Mouse (Mus musculus) forebrain, embryonic 11.5 days (tissue): Measurements from ENCODE around the gene Son. TPM values are rescaled to one million over a fixed set of nuclear protein-coding genes. Genes with fewer than 3 reads are reported as not detected.

Experiments used
- ATAC-seq: fragments of 200-750 bp; cut with Nextera tagmentation; replicated peaks from 2 replicates; pipeline ENCODE4 v1.8.0; 2017; ENCODE audit warnings: moderate TSS enrichment; ENCODE audit not compliant: low FRiP score
- DNase-seq: peaks from one replicate; pipeline ENCODE4 v3.0.0-alpha.2; 2017; ENCODE audit warnings: low spot score
- H3K27ac ChIP-seq: fragments of 300-500 bp; sonication (generic); 2 replicates; pipeline ENCODE4 v1.5.1; 2014; ENCODE audit warnings: low read depth, low read length
- H3K27me3 ChIP-seq: fragments of 300-500 bp; sonication (generic); 2 replicates; pipeline ENCODE4 v1.6.1; 2014; ENCODE audit warnings: mild to moderate bottlenecking, low read length, mixed read lengths; ENCODE audit not compliant: control insufficient read depth, insufficient read depth
- H3K36me3 ChIP-seq: fragments of 300-500 bp; sonication (generic); 2 replicates; pipeline ENCODE4 v1.6.1; 2014; ENCODE audit warnings: mild to moderate bottlenecking, low read length, moderate library complexity, mixed read lengths; ENCODE audit not compliant: control insufficient read depth, insufficient read depth
- H3K4me1 ChIP-seq: fragments of 300-500 bp; sonication (generic); replicated peaks from 2 replicates; pipeline ENCODE4 v1.6.1; 2014; ENCODE audit warnings: low read length, mixed read lengths; ENCODE audit not compliant: control insufficient read depth, insufficient read depth
- H3K4me2 ChIP-seq: fragments of 300-500 bp; sonication (generic); 2 replicates; pipeline ENCODE4 v1.6.1; 2014; ENCODE audit warnings: low read depth, mild to moderate bottlenecking, low read length, moderate library complexity, mixed read lengths; ENCODE audit not compliant: severe bottlenecking
- H3K4me3 ChIP-seq: fragments of 300-500 bp; sonication (generic); 2 replicates; pipeline ENCODE4 v1.5.1; 2014; ENCODE audit warnings: low read depth, low read length
- H3K9ac ChIP-seq: fragments of 300-500 bp; sonication (generic); 2 replicates; pipeline ENCODE4 v1.6.1; 2014; ENCODE audit warnings: low read length
- H3K9me3 ChIP-seq: fragments of 300-500 bp; sonication (generic); 2 replicates; pipeline ENCODE4 v1.6.1; 2016; ENCODE audit warnings: low read length, mixed read lengths; ENCODE audit not compliant: control insufficient read depth
- WGBS: fragments of 180-500 bp; shearing (Covaris S2); extraction: QIAGEN DNeasy Blood & Tissue Kit; methylation state at CpG from one replicate; pipeline ENCODE4 v1.1.7; 2014; 5-methylcytosine and 5-hydroxymethylcytosine counted together
- polyA plus RNA-seq: library from polyadenylated mRNA; unstranded; fragments of >200 nt; fragmentation: Nextera tagmentation; extraction: Ambion mirVana; gene quantifications from 2 replicates; pipeline ENCODE4 v1.2.1, GENCODE M21; 2014

Son gene
- polyA plus RNA-seq, 1 experiment from 2014 or later: 150 TPM

- H3K36me3 ChIP-seq: no peaks in the 10 kb centered on the region
- 73% methylated on average over 11 of the region's 11 CpGs for WGBS
- no peak overlapping the region for H3K27ac ChIP-seq
- no peaks in the 10 kb centered on the region for H3K4me1 ChIP-seq
- DNase-seq: no peak
- no peaks in the 10 kb centered on the region for H3K9me3 ChIP-seq
- no peak overlapping the region for H3K4me3 ChIP-seq
- ATAC-seq: no peak
- H3K27me3 ChIP-seq: no peaks in the 10 kb centered on the region
- no peak overlapping the region for H3K4me2 ChIP-seq
- no peak overlapping the region for H3K9ac ChIP-seq
These were observed 36.1 kb upstream of the Son start for GRCm38 (mm10) chr16:91611248-91611647.

GRCm38 (mm10) chr16:91612525-91612924 lies 34.8 kb upstream of the Son start:
- H3K9ac ChIP-seq: no peak overlapping the region
- 77% methylated on average over 5 of the region's 5 CpGs for WGBS
- ATAC-seq: no peak
- H3K4me2 ChIP-seq: no peak overlapping the region
- no peak overlapping the region for H3K27ac ChIP-seq
- no peak for DNase-seq
- no peaks in the 10 kb centered on the region for H3K9me3 ChIP-seq
- H3K36me3 ChIP-seq: no peaks in the 10 kb centered on the region
- no peaks in the 10 kb centered on the region for H3K4me1 ChIP-seq
- H3K27me3 ChIP-seq: no peaks in the 10 kb centered on the region
- H3K4me3 ChIP-seq: no peak overlapping the region

- Histone ChIP-seq H3K4me2 (no peak overlapping the region), H3K9me3 (no peaks in the 10 kb centered on the region), H3K27me3 (no peaks in the 10 kb centered on the region), H3K4me3 (no peak overlapping the region), H3K27ac (no peak overlapping the region), H3K9ac (no peak overlapping the region), H3K4me1 (peaks cover 3% of the 10 kb centered on the region; the same call in 1 of the 2 replicates), H3K36me3 (no peaks in the 10 kb centered on the region)
- ATAC-seq (no peak), DNase-seq (no peak)
- 86% methylated on average over 6 of the region's 6 CpGs for WGBS
These were observed 32.8 kb upstream of the Son start for GRCm38 (mm10) chr16:91614552-91614951.

GRCm38 (mm10) chr16:91618511-91619501 lies 28.5 kb upstream of the Son start, which contains the start of gene Dnajc28:
Gene Dnajc28, minus strand, starts transcription at chr16:91619026.
- peaks cover 3% of the 10 kb centered on the region; the same call in 1 of the 2 replicates for H3K4me1 ChIP-seq
- peak within 1 kb of the TSS; percentile 67 for H3K4me3 ChIP-seq
- peak within 1 kb of the TSS; percentile 69 for H3K9ac ChIP-seq
- H3K27ac ChIP-seq: no peak within 1 kb of the TSS
- ATAC-seq (peak; percentile 94), DNase-seq (peak; percentile 86)
- H3K4me2 ChIP-seq: peak within 1 kb of the TSS; percentile 83
- 10% methylated on average over 39 of the region's 39 CpGs for WGBS
- H3K36me3 ChIP-seq: peaks cover 9% of the 10 kb centered on the region; the same call in 1 of the 2 replicates
- H3K27me3 ChIP-seq: no peaks in the 10 kb centered on the region
- H3K9me3 ChIP-seq: no peaks in the 10 kb centered on the region

GRCm38 (mm10) chr16:91620185-91620584 lies 27.1 kb upstream of the Son start:
- peaks cover 10% of the 10 kb centered on the region; the same call in 1 of the 2 replicates for H3K36me3 ChIP-seq
- H3K9ac ChIP-seq: no peak overlapping the region
- H3K9me3 ChIP-seq: no peaks in the 10 kb centered on the region
- H3K4me3 ChIP-seq: no peak overlapping the region
- no peak overlapping the region for H3K4me2 ChIP-seq
- DNase-seq (no peak), ATAC-seq (no peak)
- peaks cover 3% of the 10 kb centered on the region; the same call in 1 of the 2 replicates for H3K4me1 ChIP-seq
- no peak overlapping the region for H3K27ac ChIP-seq
- H3K27me3 ChIP-seq: no peaks in the 10 kb centered on the region
- 95% methylated on average over 5 of the region's 5 CpGs for WGBS

GRCm38 (mm10) chr16:91620991-91621390 lies 26.3 kb upstream of the Son start:
- ATAC-seq (no peak), DNase-seq (no peak)
- Histone ChIP-seq H3K27ac (no peak overlapping the region), H3K9ac (no peak overlapping the region), H3K4me3 (no peak overlapping the region), H3K4me1 (peaks cover 3% of the 10 kb centered on the region; the same call in 1 of the 2 replicates), H3K4me2 (no peak overlapping the region), H3K9me3 (no peaks in the 10 kb centered on the region), H3K27me3 (no peaks in the 10 kb centered on the region), H3K36me3 (peaks cover 10% of the 10 kb centered on the region; the same call in 1 of the 2 replicates)
- WGBS: 93% methylated on average over 11 of the region's 11 CpGs

- WGBS: 94% methylated on average over 9 of the region's 9 CpGs
- DNase-seq: no peak
- Histone ChIP-seq H3K9ac (no peak overlapping the region), H3K27ac (no peak overlapping the region), H3K27me3 (no peaks in the 10 kb centered on the region), H3K9me3 (no peaks in the 10 kb centered on the region), H3K4me1 (peaks cover 3% of the 10 kb centered on the region; the same call in 1 of the 2 replicates), H3K4me3 (no peak overlapping the region), H3K36me3 (peaks cover 10% of the 10 kb centered on the region; the same call in 1 of the 2 replicates), H3K4me2 (no peak overlapping the region)
- no peak for ATAC-seq
These were observed 24.2 kb upstream of the Son start for GRCm38 (mm10) chr16:91623074-91623473.

GRCm38 (mm10) chr16:91627831-91628230 lies 19.5 kb upstream of the Son start:
- Histone ChIP-seq H3K27me3 (no peaks in the 10 kb centered on the region), H3K36me3 (peaks cover 13% of the 10 kb centered on the region; the same call in 1 of the 2 replicates), H3K9me3 (no peaks in the 10 kb centered on the region), H3K27ac (no peak overlapping the region), H3K9ac (no peak overlapping the region), H3K4me2 (no peak overlapping the region), H3K4me3 (no peak overlapping the region), H3K4me1 (no peaks in the 10 kb centered on the region)
- WGBS: 91% methylated on average over 7 of the region's 7 CpGs
- DNase-seq (no peak), ATAC-seq (no peak)
